Mouse (Mus musculus): ENCODE results near the gene Sphk2. TPM values are rescaled to one million over a fixed set of nuclear protein-coding genes. Genes with fewer than 3 reads are reported as not detected.

The Sphk2 gene
- 10 to 100 TPM; 15.7 to 99.3 (median 64.0) TPM for total RNA-seq (2018; cell fraction: chromatin; rRNA removed)
- total RNA-seq (2018; cell fraction: cytosol; rRNA removed): 100 to 1,000 TPM in 2 of 26 experiments, 10 to 100 TPM in 24; 25.4 to 107 (median 74.2) TPM
- total RNA-seq (2018; cell fraction: nucleus; rRNA removed): 100 to 1,000 TPM in 6 of 26 experiments, 10 to 100 TPM in 20; 24.7 to 132 (median 74.8) TPM
- 47.1 to 55.5 TPM (median 51.5 TPM) in 3 replicates for polyA plus RNA-seq (2018)

DNA sequence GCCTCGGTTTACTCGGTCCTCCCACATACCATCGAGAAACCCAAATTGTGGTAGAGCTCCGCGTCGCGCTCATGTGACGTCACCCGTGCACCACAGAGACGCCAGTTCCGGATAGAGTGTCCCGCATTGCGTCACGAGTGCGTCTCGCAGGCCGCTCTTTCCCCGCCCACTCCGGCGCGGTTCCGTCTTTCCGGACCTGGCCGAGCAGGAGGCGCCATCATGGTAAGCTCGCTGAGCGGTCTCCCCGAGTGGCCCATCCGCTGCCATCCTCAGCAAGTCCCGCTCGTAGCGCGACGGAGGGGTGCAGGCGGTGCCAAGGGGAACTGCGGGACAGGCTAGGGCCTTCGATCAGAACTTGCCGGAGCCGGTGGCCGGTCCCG is at the start of gene Sphk2:
TSS of gene Sphk2 (minus strand) at position 85 of the 380 bp plus-strand sequence.
- Histone ChIP-seq H3K27ac (peak within 1 kb of the TSS; percentile 98), H3K79me2 (ENCODE audit: inconsistent target) (peaks cover 56% of the 10 kb centered on the region), H3K4me3 (ENCODE audit: inconsistent target) (peak within 1 kb of the TSS; percentile 81), H3K36me3 (ENCODE audit: inconsistent target) (peaks cover 15% of the 10 kb centered on the region; the same call in 1 of the 2 replicates)
- WGBS (ENCODE audit: missing documents): under 1% methylated on average over 41 of the region's 41 CpGs

DNA sequence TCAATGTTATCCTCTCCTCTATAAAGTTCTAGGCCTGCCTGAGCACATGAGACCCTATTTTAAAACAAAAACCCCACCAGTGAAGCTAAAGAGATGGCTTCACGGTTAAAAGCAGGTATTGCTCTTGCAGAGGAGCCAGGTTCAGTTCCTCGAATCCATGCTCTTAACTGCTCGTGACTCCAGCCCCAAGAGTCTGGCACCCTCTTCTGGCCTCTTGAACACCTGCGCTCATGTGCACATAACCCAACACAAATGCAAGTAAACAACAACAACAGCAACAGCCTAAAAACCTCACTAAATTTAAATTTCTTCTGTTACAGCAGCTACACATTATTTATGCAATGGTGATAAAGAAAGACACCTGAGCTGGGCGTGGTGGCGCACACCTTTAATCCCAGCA is 49.7 kb upstream of the Sphk2 start:
- Histone ChIP-seq H3K4me3 (ENCODE audit: inconsistent target) (no peak overlapping the region), H3K27ac (no peak overlapping the region), H3K79me2 (ENCODE audit: inconsistent target) (no peaks in the 10 kb centered on the region), H3K36me3 (ENCODE audit: inconsistent target) (no peaks in the 10 kb centered on the region)
- WGBS (ENCODE audit: missing documents): 95% methylated on average over 6 of the region's 6 CpGs

DNA sequence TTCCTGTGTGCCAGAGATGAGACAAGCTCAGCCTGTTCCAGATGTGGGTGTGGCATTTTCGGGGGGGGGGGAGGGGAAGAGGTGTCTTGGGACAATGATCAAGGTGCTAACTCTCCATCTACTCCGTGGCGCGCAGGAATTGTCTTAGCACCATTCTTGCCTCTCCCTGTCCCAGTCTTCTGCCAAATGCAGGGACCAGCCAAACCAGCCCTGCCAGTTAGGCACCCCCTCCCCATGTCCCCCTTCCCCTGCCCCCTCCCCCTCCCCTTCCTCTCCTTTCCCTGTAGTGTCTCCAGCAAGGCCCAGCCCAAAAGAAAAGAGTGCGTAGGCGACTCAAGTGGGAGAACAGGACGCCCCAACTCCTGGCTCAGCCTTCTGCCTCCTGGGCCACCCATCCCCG is 49.0 kb upstream of the Sphk2 start:
- Histone ChIP-seq H3K36me3 (ENCODE audit: inconsistent target) (no peaks in the 10 kb centered on the region), H3K4me3 (ENCODE audit: inconsistent target) (no peak overlapping the region), H3K27ac (no peak overlapping the region), H3K79me2 (ENCODE audit: inconsistent target) (no peaks in the 10 kb centered on the region)
- 73% methylated on average over 5 of the region's 8 CpGs for WGBS (ENCODE audit: missing documents)

DNA sequence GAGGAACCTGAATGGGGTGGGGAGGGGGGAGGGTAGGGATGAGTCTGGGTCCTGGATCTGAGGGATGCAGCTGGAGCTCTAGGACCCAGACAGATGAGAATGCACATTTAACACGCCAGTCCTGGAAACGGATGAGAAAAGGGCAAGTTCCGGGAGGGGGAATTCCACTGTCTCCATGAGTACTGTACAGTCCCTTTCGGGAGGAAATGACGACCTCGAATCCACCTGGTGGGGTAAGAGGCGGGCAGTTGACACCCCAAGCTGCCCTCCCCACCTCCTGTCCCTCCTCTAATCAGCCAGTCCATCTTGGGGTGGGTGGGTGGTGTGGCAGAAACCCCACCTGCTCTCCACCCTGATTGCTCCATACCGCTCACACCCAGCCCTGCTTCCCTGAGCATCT is 48.2 kb upstream of the Sphk2 start:
- no peaks in the 10 kb centered on the region for H3K36me3 ChIP-seq (ENCODE audit: inconsistent target)
- H3K79me2 ChIP-seq (ENCODE audit: inconsistent target): no peaks in the 10 kb centered on the region
- no peak overlapping the region for H3K4me3 ChIP-seq (ENCODE audit: inconsistent target)
- H3K27ac ChIP-seq: no peak overlapping the region
- WGBS (ENCODE audit: missing documents): 61% methylated on average over 8 of the region's 8 CpGs

DNA sequence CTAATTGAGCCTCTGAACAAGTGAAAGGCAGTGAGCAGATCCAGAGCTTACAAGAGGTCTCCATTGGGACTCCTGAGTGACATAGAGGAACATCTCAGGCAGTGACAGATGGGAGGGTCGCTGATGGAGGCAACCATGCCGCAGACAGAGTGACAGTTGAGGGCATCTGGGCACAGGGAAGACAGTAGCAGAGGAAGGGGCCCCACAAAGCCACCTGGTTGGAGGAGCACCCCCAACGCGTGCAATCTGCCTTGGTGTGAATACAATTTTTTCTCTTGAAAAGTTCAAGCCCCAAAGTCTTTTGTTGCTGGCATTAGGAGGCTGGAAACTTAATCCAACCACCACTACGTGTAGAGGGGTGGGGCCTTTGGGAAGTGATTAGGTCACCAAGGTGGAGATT is 42.3 kb upstream of the Sphk2 start:
- 76% methylated on average over 5 of the region's 5 CpGs for WGBS (ENCODE audit: missing documents)
- H3K27ac ChIP-seq: no peak overlapping the region
- H3K4me3 ChIP-seq (ENCODE audit: inconsistent target): no peak overlapping the region
- H3K79me2 ChIP-seq (ENCODE audit: inconsistent target): no peaks in the 10 kb centered on the region
- H3K36me3 ChIP-seq (ENCODE audit: inconsistent target): no peaks in the 10 kb centered on the region

DNA sequence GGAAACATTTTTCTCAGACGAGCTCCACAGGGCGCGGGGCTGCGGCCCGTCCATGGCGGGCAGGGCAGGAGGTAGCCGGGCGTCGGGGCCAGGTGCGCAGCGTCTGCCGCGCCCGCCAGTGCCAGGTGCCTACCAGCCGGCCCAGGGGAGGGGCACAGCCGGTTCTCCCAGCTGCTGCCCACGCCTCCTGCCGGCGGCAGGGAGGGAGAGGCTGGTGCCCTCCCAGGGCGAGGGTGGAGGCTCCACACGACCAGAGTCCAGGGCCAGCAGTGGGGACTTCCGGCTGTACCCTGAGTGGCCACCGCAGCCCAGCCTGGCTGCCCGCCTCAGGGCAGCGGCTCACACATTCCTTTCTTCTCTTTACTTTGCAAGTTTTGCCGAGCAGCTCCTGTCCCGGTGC is 41.6 kb upstream of the Sphk2 start:
- Histone ChIP-seq H3K79me2 (ENCODE audit: inconsistent target) (no peaks in the 10 kb centered on the region), H3K4me3 (ENCODE audit: inconsistent target) (no peak overlapping the region), H3K36me3 (ENCODE audit: inconsistent target) (no peaks in the 10 kb centered on the region), H3K27ac (no peak overlapping the region)
- 34% methylated on average over 25 of the region's 27 CpGs for WGBS (ENCODE audit: missing documents)

DNA sequence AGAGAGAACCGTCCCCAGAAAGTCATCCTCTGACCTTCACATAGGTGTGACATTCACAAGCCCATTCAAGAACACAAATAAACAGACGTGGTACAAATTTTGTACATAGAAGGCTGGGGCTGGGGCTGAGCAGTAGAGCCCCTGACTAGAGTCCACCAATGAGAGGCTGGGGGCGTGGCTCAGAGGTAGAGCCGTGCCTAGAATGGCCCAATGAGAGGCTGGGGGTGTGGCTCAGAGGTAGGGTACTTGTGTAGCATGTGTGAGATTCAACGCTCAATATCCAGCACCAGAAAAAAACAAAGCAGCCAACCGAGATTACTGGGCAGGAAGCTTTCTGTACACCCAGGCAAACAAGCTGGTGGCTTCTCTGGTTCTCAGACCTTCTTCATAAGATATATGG is 37.9 kb upstream of the Sphk2 start:
- Histone ChIP-seq H3K4me3 (ENCODE audit: inconsistent target) (no peak overlapping the region), H3K79me2 (ENCODE audit: inconsistent target) (no peaks in the 10 kb centered on the region), H3K27ac (no peak overlapping the region), H3K36me3 (ENCODE audit: inconsistent target) (no peaks in the 10 kb centered on the region)
- 96% methylated on average over 6 of the region's 6 CpGs for WGBS (ENCODE audit: missing documents)

DNA sequence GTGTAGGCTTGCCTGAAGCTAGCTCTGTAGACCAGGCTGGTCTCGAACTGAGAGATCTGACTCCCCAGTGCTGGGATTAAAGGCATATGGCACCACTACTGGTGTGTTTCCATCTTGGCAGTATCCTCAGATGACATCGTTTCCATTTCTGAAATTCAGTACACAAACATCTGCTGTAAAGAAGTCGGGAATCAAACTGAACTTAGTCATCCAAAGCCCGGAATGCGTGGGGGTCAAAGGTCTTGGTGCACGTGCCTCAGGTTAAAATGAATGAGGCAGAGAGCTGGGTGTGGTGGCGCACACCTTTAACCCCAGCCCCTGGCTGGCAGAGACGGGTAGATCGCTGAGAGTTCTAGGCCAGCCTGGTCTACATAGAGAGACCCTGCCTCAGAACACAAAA is 32.4 kb upstream of the Sphk2 start:
- Histone ChIP-seq H3K4me3 (ENCODE audit: inconsistent target) (no peak overlapping the region), H3K36me3 (ENCODE audit: inconsistent target) (no peaks in the 10 kb centered on the region), H3K79me2 (ENCODE audit: inconsistent target) (no peaks in the 10 kb centered on the region), H3K27ac (no peak overlapping the region)
- 95% methylated on average over 9 of the region's 9 CpGs for WGBS (ENCODE audit: missing documents)

DNA sequence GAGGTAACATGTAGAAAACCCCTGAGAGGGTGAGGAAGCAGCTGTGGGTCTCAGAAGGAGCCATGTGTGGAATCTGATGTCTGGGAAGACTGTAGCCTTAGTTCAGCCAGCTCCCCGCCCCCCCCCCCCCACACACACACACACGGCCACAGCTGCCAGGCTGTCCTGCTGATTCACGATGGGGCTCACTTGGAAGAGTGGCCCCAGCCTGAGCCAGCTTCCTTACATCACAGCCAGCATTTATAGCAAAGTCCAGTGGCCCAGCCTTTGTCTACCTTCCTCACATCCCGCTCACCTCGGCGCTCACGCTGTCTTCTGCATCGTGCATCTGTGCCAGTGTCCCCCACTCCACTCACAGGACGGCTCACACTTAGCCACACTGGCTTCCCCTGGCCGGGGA is 31.6 kb upstream of the Sphk2 start:
- Histone ChIP-seq H3K27ac (no peak overlapping the region), H3K36me3 (ENCODE audit: inconsistent target) (no peaks in the 10 kb centered on the region), H3K4me3 (ENCODE audit: inconsistent target) (no peak overlapping the region), H3K79me2 (ENCODE audit: inconsistent target) (no peaks in the 10 kb centered on the region)
- WGBS (ENCODE audit: missing documents): 41% methylated on average over 10 of the region's 10 CpGs

DNA sequence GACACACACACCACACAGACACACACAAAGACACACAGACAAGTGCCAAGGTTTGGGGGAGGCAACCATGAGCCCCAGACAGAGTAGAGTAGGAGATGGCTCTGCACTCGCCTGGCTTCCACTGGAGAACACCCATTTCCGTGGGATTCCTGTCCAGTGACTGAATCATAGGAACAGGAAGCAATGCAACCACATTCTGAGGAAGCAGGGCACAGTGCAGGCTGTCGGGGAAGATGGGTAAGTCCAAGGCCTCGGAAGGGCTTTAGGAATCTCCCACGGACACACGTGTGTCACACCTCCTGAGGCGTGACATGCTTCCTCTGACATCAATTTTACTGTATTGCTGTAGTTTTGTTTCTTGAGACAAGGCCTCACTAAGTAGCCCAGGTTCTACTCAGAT is 30.3 kb upstream of the Sphk2 start:
- Histone ChIP-seq H3K36me3 (ENCODE audit: inconsistent target) (no peaks in the 10 kb centered on the region), H3K4me3 (ENCODE audit: inconsistent target) (no peak overlapping the region), H3K79me2 (ENCODE audit: inconsistent target) (no peaks in the 10 kb centered on the region), H3K27ac (no peak overlapping the region)
- 62% methylated on average over 7 of the region's 7 CpGs for WGBS (ENCODE audit: missing documents)

DNA sequence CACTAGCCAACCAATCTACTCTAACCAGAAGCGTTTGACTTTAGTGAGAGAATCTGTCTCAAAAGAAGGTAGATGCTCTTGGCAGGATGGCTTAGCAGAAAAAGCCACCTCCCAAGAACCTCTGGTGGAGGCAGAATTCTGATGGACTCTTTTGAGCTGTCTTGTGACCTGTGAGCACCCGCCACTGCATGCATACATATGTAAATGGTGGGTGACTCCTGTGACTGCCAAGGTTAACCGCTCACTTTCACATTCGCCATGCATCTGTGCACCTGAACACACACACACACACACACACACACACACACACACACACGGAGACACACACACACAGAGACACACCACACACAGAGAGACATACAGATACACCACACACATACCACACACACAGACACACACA is 29.6 kb upstream of the Sphk2 start:
- Histone ChIP-seq H3K4me3 (ENCODE audit: inconsistent target) (no peak overlapping the region), H3K79me2 (ENCODE audit: inconsistent target) (no peaks in the 10 kb centered on the region), H3K27ac (no peak overlapping the region), H3K36me3 (ENCODE audit: inconsistent target) (no peaks in the 10 kb centered on the region)
- WGBS (ENCODE audit: missing documents): 98% methylated on average over 5 of the region's 5 CpGs

DNA sequence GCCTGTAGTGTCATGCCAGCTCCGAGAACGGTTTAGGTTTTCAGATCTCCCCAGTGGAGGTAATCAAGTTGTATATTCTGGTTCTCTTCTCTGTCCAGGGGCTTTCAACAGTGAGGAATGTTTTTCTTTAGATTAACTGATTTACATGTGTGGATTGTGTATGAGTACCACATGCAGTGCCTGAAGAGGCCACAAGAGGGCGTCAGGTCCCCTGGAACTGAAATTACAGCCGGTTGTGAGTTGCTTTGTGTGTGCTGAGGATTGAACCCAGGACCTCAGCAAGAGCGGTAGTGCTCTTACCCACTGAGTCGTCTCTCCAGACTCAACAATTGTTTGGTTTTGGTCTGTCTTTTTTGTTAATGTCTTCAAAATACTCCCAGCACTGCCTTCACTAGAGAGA is 28.7 kb upstream of the Sphk2 start:
- WGBS (ENCODE audit: missing documents): 91% methylated on average over 6 of the region's 6 CpGs
- Histone ChIP-seq H3K36me3 (ENCODE audit: inconsistent target) (no peaks in the 10 kb centered on the region), H3K4me3 (ENCODE audit: inconsistent target) (no peak overlapping the region), H3K27ac (no peak overlapping the region), H3K79me2 (ENCODE audit: inconsistent target) (no peaks in the 10 kb centered on the region)

DNA sequence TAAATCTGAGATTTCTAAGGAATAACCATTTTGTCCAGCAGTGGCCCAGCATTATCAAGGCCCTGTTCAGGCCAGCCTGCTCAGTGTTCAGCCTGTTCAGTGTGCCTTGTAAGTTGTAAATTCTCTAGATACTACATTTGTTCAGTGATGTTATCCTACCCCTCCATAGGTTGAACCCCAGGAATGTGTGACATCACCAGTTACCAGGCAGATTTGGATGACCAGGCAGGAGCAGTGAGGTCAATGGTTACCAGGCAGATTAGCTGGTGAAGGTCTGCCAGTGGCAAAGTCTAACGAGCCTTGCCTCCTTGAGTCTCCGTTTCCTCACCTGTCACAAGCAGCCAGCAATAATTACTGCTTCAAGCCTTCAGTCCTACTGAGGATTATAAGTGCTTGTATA is 26.6 kb upstream of the Sphk2 start:
- H3K4me3 ChIP-seq (ENCODE audit: inconsistent target): no peak overlapping the region
- 33% methylated on average over 2 of the region's 2 CpGs for WGBS (ENCODE audit: missing documents)

DNA sequence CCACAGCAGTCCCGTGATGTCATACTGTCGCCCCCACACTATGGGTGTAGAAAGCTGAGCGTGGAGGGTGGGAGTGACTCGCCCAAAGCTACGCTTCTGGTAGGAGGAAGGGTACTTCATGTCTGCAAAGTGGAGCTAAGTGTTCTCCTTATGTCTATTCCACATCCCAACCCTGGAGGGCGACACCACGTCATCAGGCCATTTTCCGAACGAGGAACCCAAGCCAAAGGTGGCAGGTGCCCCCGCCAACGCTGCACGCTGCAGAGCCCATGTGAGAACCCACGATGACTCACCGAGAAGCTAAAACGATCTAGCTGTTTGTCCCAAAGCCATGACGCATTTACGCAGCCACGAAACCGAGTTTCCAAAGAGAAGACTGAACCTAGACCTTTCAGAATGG is 24.5 kb upstream of the Sphk2 start:
- H3K36me3 ChIP-seq (ENCODE audit: inconsistent target): no peaks in the 10 kb centered on the region
- no peaks in the 10 kb centered on the region for H3K79me2 ChIP-seq (ENCODE audit: inconsistent target)
- 11% methylated on average over 19 of the region's 19 CpGs for WGBS (ENCODE audit: missing documents)
- peak overlapping the region; percentile 49 for H3K4me3 ChIP-seq (ENCODE audit: inconsistent target)
- peak overlapping the region; percentile 65 for H3K27ac ChIP-seq

More for the DNA sequence above, 26.6 kb upstream of the Sphk2 start:
- no peak overlapping the region for H3K27ac ChIP-seq
- no peaks in the 10 kb centered on the region for H3K79me2 ChIP-seq (ENCODE audit: inconsistent target)
- H3K36me3 ChIP-seq (ENCODE audit: inconsistent target): no peaks in the 10 kb centered on the region

DNA sequence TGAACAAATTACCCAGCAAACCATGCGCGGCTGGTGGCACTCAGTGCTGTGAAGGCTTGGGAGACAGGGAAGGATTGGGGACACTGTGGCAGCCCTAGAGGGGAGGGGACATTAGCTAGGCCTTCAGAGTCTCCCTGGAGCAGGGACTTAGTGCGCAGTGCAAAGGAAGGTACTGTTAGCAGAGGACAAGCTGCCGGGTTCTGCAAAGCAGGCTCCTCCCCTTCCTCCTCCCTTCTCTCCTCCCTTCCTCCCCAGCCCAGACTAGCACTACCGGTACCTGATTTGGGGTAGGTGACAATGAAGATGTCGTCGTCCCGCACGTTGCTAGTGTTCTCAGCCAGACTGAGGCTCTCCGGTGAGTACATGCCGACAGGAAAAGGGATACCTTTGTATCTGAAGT is 24.0 kb upstream of the Sphk2 start:
- Histone ChIP-seq H3K27ac (peak overlapping the region; percentile 65), H3K4me3 (ENCODE audit: inconsistent target) (peak overlapping the region; percentile 49), H3K36me3 (ENCODE audit: inconsistent target) (no peaks in the 10 kb centered on the region), H3K79me2 (ENCODE audit: inconsistent target) (no peaks in the 10 kb centered on the region)
- WGBS (ENCODE audit: missing documents): 21% methylated on average over 11 of the region's 11 CpGs

DNA sequence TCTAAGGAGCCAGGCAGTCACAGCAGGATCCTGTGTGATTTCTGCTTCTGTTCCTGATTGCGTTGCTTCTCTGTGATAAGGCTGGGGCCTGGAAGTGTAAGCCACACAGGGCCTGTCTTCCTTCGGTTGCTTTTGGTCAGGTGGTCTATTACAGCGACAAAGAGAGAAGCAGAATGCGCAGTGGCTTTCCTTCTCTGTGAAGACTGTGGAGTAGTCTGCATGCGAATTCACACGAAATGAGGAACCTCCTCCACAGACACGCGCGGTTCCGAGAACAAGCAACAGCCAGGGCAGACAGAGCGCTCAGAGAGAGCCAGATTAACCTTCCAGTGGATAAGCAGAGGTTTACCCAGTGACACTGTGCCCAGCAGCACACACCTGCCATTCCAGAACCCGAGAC is 23.5 kb upstream of the Sphk2 start:
- Histone ChIP-seq H3K36me3 (ENCODE audit: inconsistent target) (no peaks in the 10 kb centered on the region), H3K27ac (peak overlapping the region; percentile 65), H3K79me2 (ENCODE audit: inconsistent target) (no peaks in the 10 kb centered on the region), H3K4me3 (ENCODE audit: inconsistent target) (peak overlapping the region; percentile 49; the same call in 1 of the 2 replicates)
- 14% methylated on average over 10 of the region's 12 CpGs for WGBS (ENCODE audit: missing documents)

Measured in macrophage (primary cell).